Mouse (Mus musculus): Measurements from ENCODE around the gene 1700013G24Rik.
"Not testable (repeated sequence)": the region's sequence is repeated elsewhere in the genome, so short reads cannot be mapped to it uniquely, and the experiment has no call there.

DNA sequence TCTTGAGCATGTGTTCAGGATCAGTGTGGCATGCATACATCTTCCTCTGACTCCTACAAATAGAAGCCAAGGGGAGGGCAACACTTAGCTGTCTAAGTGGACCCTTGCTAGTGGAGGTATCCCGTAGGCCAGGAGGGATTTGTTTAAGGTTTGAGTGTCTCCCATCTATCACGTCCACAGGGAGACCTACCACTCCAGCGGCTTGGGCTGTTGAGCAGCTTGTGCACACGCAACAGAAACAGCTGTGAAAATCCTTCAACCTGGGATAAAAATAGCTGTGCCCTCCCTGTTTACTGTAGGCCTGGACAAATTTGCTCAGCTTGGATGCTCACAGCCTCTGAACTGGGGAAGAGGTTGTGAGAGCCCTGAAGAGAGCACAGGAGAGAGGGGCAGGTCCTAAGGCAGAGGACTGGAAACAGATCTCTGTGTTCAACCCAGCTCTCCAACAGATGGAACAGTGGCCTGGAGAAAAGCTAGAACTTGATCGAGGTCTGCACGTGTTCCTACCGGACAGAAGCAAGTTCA is 40.8 kb upstream of the 1700013G24Rik start:
- not testable (repeated sequence) for TF ChIP-seq CTCF, EP300 (IDR thresholded peaks at IDR 0.05)

Measured in lung, postnatal 0 days (tissue).